Mouse (Mus musculus) urinary bladder, postnatal 4 days (tissue): ENCODE data around the gene Slc17a9.
A peak's percentile ranks its signal among the peaks of the same experiment; 100 is the strongest.
"Not testable (repeated sequence)": the region's sequence is repeated elsewhere in the genome, so short reads cannot be mapped to it uniquely, and the experiment has no call there.

Source experiments
- DNase-seq, 2 experiments: peaks; one replicate each; pipeline ENCODE4 v3.0.0; 2021 to 2022; ENCODE audit warnings: low spot score in 2 of 2

Gene Slc17a9

DNA sequence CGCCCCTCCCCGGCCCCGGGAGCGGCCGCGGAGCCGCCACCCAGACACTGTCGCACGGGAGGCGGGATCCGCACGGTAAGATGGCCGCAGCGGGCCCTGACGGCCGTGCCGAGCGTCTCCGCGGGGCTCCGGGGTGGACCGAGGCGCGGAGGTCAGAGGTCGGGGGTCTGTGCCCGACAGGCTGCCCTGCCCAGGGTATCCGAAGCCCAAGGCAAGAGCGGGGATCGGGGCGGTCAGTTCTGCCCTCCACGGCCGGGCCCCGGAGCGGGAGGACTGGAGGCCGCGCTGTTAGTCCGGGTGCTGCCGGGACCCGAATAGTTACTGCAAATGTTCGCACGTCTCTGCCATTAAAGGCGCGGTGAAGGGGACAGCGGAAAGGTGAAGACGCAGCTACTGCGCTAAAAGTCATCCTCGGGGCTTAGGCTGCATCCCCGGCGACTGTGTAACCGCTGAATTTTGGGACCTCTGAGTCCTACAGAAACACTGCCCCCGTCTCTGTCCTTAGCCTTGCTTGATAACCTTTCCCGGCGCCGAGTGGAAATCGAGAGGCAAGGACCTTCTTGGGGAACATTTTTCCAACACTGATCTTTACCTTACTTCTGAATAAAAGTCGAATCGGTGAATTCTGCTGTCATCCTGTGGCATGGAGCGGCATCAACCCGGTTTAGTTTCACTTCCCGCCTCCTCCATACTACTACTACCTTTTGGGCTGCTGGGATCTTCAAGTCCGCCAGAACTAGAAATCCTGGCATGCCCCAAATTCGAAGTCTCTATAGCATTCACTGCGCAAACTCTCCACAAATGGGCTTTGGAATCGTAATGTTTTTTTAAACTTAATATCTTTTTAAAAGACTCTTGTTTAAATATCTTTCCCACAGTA lies 14.5 kb upstream of the Slc17a9 start:
- DNase-seq = no peak

DNA sequence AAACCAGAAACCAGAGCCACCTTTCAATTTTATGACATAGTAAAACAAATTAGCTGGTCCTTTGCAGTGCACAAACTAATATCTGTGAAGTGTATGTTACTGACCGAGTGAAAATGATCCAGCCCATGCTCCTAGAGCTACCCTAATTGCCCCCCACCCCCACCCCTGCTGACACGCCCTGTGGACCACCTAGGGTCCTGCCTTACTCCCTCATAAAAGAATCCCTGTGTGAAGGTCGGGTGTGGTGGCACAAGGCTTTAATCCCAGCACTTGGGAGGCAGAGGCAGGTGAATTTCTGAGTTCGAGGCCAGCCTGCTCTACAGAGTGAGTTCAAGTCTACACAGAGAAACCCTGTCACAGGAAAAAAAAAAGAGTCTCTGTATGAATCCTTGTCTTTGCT lies 13.5 kb upstream of the Slc17a9 start:
- no peak for DNase-seq

DNA sequence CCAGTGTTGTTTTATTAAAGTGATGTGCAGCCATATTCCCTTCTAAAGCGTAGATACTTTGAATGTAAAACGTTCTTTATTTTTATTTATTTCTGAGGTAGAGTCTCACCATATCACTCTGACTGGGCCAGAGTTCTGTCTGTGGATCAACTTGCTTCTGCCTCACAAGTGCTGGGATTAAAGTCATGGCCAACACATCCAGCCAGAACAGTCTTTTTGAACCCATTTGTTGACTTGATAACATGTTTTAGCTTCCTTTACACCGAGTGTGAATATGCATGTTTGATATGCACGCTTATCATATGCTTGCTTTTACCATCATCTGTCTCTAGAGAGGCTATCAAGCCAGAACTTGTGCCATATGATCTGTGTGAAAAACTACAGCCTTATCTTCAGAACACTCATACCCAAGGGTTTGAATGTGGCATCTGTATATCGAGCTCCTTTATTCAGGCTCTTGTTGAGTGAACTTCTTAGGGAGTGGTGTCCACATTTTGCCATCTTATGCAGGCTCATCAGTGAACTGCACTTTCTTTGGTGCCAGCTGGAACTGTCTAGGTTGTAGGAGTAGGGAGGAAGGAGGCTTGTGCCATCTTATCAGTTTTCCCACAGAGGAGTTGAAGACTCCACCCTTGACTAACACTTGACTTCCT lies 12.9 kb upstream of the Slc17a9 start:
- DNase-seq = no peak

DNA sequence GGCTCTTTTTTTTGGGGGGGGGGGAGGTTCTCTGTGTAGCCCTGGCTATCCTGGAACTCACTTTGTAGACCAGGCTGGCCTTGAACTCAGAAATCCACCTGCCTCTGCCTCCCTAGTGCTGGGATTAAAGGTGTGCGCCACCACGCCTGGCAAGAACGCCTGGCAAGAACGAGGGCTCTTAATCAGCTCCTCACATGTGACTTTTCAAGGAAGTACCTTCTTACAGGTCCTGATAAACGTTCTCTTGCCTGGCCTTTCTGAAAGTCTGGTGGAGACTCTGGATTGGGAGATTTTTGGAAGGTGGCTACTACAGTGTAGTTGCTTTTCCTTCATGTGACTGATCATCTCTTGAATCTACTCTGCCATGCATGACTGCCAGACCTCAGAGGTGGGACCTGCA lies 2.3 kb upstream of the Slc17a9 start:
- not testable (repeated sequence) for DNase-seq

DNA sequence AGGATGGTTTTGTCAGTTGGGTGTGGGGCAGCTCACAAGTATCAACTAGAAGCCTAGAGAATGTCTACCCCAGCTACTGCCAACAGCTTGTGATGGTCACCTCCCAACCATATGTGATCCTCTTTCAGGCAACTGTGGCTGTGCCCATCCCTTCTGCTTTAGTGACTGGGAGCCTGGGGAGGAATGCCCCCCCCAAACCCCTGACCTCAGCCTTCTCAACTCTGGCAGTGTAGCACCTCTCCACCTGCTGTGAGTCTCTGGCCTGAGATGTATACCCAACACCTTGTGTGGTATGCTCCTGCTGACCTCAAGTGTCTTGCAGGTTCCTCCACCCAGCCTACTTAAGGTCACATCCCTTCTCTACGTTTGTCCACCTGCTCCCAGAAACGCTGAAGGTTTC lies 1.2 kb upstream of the Slc17a9 start:
- DNase-seq = no peak

DNA sequence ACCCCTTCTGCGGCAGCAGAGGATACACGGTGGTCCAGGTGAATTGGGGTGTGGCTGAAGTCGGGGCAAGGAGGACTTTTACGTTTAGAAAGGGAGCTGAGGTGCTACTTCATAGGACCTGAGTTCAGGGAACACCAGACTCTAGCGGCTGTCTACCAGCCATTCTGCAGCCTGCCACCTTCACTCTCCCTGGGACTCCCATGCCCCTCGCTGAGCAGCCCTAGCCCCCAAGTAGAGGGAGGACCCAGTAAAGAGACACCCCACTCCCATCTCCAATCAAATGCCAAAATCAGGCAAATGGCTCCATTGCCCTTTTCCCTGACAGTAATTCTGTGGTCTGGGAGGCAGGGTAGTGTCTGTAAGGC lies 333 bp downstream of the Slc17a9 start:
- DNase-seq = no peak

DNA sequence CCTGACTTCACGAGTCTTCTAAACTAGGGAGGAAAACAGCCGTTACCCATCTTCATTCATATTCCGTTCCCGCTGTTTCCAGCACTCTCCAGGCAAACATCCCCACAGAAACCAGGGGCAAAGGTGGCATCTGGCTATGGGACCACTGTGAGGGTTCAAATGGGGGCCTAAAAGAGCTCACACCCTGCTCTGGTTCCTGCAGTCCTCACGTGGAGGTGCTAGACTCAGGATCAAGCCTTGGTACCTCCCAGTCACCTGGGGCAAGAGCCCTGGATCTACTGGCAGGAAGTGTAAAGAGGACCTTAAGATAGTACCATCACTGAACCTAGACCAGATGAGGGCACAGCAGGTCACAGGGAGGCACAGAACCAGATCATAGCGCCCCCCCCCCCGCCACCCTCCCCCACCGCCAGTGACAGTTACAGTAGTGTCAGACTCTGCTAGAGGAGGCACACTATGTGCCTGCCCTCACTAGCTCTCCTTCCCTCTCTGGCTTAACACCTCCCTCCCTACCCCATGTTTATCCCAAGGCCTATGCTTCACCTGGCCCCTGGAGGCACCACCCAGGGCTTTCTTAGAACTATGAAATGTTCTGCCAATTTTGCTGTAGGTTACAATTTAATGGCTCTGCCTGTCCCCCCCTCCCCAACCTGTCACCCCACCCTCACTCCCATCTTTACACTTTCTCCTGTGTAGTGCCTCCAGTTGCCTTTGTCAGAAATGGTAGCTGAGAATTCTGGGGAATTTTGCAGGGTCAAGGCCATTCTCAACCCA lies 980 bp downstream of the Slc17a9 start:
- DNase-seq = no peak

DNA sequence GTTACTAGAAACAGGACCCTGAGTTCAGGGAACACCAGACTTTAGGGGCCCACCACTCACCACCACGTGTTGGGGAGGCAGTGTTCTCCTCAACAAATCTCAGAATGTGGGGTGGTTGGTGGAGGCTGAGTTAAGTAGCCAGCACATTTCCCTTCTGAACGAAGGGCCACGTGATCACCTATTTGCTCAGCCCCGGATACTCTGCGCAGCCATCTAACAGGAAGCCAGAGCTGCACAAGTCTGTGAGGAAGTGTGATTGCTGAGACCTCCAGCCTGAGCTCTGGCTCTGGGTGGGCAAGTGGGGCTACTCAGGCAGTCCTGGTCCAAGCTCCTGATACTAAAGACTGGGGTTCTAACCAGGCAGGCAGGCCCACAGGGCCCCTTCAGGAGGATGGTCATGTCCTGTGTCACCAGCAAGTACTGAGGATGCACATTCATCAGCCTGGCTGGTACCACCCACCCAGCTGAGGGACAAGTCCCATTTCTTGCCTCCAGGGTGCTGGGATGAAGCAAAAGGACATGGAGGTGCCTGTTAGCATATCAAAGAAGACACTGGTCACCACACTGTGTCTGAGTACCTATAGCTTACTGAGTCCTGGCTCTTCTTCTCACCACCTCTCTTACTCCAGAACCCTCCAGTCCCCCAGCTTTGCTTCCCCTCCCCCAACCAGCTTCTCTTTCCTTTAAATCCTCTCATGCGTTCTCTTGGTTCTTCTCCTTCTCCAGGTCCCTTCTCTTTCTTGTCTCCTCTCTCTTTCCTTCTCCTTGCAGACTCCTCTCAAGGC lies 1.8 kb downstream of the Slc17a9 start:
- DNase-seq = no peak

DNA sequence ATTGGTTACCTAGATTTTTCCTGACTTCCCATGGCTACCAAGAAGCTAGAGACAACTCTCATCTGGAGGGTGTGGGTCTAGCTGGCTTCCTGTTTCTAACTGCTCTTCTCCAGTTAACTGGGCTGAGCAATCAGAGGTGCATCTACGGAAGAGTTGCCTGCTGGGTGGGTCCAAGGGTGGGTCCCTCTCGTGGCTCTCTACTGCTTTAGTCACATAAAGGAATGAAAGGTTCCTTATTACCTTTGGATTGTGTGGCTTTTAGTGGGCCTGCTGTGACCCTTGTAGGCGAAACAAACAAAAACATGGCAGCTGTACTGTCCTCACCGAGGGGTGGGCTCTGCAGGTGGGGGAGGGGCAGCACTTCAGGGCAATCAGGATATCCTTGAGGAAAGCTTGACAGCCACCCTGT lies 2.6 kb downstream of the Slc17a9 start:
- no peak for DNase-seq

DNA sequence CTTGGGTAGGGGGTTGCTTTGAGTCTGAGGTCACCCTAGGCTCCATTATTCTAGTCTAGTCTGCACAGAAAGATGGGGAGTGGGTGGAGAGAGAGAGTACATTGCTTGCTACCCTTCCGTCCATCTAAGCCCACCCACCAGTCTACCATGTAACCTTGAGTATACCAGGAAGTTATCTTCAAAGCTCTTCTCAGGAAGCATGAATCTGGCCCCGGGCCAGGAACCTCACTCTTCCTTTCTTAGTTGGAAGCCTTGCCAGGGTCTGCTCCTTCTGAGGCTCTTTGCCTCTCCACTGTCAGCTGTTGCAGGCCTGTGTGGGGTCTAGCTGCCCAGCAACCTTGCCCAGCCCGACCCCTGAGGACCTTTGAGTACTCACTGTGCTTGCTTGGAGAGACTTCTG lies 6.0 kb downstream of the Slc17a9 start:
- DNase-seq = no peak

DNA sequence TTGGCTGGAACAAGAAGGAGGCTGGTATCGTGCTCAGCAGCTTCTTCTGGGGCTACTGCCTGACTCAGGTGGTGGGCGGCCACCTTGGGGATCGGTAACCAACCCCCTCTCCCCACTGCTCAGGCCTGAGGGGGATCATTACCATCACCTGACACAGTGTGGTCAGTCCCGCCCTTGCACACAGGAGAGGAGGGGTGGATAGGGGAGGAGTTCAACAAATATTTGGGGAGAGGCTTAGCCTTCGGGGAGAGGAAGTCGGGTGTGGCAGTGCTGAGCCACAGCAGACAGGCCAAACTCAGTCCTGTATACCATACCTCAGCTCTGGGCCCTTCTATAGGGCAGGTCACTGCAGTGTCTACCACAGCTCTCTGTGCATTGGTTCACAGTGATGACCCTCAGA lies 6.9 kb downstream of the Slc17a9 start:
- no peak for DNase-seq

DNA sequence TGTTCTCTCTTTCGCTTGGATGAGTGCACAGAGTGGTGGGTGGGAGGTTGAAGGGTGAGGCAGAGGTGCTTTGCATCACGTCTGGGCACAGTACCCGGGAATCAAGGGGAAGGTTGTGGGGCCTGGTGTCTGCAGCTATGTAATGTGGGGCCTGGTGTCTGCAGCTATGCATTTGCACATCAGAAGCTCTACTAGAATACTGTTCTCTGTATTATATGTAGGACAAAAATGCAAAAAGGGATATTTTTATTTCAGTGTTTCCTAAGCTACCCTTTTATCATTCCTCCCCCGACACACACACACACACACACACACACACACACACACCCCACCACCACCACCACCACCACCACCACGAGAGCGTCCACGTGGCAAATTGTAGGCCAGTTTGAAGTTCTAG lies 10.2 kb downstream of the Slc17a9 start:
- no peak for DNase-seq

DNA sequence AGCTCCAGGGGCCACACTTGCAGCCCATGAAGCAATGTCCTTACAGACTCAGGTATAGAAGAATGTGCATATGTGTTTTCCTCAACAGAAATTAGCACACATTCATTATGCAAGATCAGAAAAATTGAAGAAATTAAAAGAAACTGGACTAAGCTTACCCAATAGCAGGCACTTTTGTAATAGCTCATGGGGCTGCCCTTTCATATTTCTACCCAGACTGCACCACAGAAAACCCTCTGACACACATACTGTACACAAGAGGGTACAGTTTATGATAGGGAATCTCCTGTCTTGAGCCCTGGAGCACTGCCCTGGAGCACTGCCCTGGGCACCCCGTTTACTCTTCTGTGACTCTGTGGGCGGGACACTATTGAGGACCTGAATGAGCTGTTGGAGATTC lies 12.9 kb downstream of the Slc17a9 start:
- DNase-seq = no peak

DNA sequence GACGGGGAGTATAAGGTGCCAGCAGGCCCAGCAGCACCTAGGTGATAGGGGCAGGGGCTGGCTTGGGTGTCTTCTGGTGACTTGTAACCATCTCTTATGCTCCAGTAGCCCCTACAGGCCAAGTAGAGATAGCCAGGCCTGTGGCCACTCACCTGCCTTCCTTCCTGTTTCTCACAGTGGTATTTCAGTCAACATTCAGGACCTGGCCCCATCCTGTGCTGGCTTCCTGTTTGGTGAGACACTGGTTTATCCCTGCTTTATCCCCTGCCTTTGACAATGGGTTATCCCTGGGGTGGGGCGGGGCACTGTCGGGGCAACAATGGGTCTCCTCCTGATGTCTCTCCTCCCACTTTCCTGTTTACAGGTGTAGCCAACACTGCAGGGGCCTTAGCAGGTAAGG lies 15.3 kb downstream of the Slc17a9 start:
- no peak for DNase-seq

DNA sequence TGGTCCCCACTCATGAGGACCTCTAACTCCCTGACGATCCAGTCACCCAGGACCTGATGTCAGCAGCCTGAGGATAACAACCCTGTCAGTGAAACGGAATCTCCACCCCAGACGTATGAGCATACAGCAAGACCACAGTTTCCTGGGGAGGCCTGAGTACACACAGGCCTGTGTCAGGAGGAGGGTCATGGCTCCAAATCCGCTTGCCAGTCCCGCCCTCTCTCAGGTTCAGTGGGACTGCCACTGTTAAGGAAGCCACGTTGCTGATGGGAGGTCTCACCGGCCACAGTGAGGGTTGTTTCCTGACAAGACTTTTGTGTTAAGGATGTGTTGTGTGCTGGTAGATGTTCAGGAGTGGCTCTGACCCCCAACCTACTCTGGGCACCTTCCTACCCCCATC lies 16.4 kb downstream of the Slc17a9 start:
- no peak for DNase-seq

DNA sequence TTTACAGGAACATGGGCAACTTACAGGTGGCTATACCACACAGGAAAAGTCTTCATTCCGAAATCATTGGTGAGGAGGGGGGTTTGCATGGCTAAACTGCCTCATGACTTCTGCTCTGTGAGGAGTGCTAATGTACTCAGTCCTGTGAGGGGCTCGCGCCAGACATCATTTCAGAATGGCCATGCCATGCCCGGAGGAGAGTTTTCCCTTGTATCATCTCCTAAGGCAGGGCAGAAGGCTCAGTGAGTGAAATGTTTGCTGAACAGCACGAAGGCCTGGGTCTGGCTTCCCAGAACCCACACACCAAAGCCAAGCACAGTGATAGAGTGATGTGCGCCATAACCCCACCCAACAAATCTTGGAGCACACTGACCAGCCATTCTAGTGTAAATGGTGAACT lies 17.8 kb downstream of the Slc17a9 start:
- no peak for DNase-seq

DNA sequence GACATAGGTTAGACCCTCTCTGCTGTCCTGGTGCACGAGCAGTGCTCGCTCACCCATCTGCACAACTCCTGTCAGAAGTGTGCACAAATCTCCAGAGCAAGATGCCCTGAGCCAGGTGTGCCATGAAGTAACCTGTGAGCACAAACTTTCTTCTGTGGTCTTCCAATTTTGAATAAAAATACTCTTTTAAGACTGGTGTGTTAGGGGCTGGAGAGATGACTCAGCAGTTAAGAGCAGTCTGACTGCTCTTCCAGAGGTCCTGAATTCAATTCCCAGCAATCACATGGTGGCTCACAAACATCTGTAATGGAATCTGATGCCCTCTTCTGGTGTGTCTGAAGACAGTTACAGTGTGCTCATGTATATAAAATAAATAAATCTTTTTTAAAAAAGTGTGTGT lies 18.3 kb downstream of the Slc17a9 start:
- DNase-seq = no peak

DNA sequence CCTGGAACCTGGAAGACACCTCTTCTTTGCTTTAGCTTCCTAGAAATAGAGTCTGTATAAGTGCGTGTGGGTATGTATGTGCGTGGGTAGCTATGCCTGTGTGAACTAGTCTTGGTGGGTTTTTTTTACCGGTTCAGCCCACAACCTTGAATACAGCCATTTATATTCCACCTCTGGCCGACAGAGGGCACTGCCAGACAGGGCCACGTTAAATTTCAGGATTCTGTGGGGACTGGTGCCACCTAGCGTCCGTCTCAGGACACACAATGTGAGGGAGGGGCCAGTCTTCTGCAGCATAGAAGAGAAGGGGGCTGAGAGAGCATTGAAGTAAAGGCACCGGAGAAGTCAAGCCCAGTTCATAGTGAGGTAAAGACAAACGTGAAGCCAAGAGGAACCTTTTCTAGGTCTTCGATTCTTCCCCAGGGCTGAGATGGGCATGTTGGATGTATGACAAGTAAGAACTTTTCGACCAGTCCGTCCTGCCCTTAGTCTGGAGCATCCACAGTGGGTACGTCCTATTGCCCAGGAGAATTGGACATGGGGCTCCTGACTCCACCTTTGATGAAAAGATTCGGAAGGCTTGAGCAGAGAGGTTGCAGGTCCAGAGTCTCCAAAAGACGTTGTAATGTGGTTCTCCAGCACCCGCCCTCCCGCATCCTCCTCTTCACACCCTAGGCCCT lies 20.3 kb downstream of the Slc17a9 start:
- DNase-seq = peak; percentile 71 to 86

DNA sequence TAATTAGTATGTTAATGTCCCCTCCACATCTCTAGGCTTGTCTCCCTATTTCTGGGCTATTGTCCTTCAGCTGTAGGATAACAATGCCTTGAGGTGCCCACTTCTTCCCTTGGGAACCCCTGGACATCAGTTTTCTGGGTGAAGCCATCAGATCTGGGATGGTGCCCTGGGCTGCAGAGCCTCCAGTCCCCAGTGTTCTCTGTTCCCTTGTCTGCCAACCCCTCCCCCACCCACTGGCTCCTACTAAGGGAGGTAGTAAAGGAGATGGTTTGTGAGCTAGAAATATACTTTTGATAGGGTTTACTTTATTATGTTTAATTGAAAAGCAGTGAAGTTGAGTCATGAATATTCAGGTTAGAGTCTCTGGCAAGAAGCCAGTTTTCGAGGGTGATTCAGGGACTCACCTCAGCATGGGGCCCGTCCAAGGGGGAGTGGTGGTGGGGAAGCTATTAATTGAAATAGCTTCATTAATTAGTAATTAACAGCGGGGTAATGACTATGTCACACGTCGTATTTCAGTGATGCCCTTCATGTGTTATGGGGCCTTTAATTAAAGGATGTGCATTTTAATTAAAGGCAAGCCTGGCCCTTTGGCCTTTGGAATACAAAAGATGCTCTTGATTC lies 21.6 kb downstream of the Slc17a9 start:
- DNase-seq = no peak

DNA sequence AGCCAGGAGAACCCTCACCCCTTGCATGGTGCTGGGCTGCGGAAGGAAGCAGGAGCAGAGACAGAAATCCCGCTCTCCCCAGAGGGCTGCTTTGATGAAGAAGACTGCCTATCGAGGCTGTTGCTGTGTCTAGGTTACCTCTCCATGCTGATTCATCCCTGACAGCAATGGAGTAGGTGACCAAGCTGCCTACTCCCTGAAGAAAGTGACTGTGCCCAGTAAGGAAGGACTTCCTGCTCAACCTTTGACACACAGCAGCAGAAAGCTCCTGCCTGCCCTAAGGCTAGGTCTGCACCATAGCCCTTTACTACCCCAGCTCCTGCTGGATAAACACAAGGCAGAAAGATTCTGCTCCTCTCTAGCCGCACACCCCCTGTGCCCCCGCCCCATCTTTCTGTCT lies 23.8 kb downstream of the Slc17a9 start:
- no peak for DNase-seq
